ENCODE assay signal across 9 mouse cellular contexts in genomic region chr10:20073236-20073893, GRCm38 (mm10).
A peak's percentile ranks its signal among the peaks of the same experiment; 100 is the strongest.
DNase-seq lines count a peak whose midpoint lies in the region; ATAC-seq and TF ChIP-seq lines count a peak whose summit lies in the region.
"Had no signal": no experiment of that assay in that cellular context is flagged by ENCODE, and none has a peak within 500 bp of the region (broad histone marks: within the 10 kb centered on the region; RNA-seq: fewer than 3 reads in every experiment).

No protein-coding gene starts in this region.

- no peaks in the 10 kb centered on the region for H3K27me3 ChIP-seq in Patski
- H3K27me3 ChIP-seq: megakaryocyte, embryonic 14.5 days had no signal

- no peak for DNase-seq in Patski (ENCODE audit: low read depth, low spot score)
- peak; percentile 88 to 89 for DNase-seq in cerebellum, postnatal 10 days
- peak; percentile 68 to 79 for DNase-seq in frontal cortex, postnatal 36 days (ENCODE audit: low spot score in 2 of 2)
- DNase-seq in left cerebral cortex, adult 2 months (ENCODE audit: extremely low spot score in 1 of 2, low spot score in 2 of 2): peak; percentile 68 to 71
- peak; percentile 75 to 82 for DNase-seq in right cerebral cortex, postnatal 10 days (ENCODE audit: low spot score in 2 of 2)
- DNase-seq in urinary bladder, postnatal 36 days (ENCODE audit: low spot score in 2 of 2): peak; percentile 67 to 74

- POLR2A ChIA-PET in Patski (lab: Charles Lee): interaction anchor here (1.7 kb wide), 1 partner anchor 139 kb away, joined by 10 read pairs; the partner anchor contains the start of gene Map3k5

- intact Hi-C loops in left cerebral cortex, adult 2 months (cut with DNase I): loop anchor here (1.0 to 10.0 kb wide), 2 partner anchors 139 to 369 kb away; partner anchors contain the start of gene Map3k5

- in situ Hi-C loops in Patski (cut with MboI; ENCODE audit: low pct_unique_long_range_greater_than_20kb): loop anchor here (5.0 kb wide), 2 partner anchors 54 to 136 kb away; no protein-coding TSS in a partner anchor

- peak; percentile 54 for ATAC-seq in Patski
- peak; percentile 75 for ATAC-seq in inflammation-experienced regulatory T-cells, adult 6 months
- ATAC-seq in megakaryocyte progenitor cell, adult 5-6 weeks (replicated peaks; ENCODE audit: poor library complexity): peak; percentile 90

- CTCF ChIA-PET in Patski (lab: Charles Lee): interaction anchor here (0.8 to 2.1 kb wide), 22 partner anchors 9 to 360 kb away, joined by 3 to 31 read pairs (median 4); partner anchors contain the start of gene Map3k5

- no peak overlapping the region for H3K4me3 ChIP-seq in left cerebral cortex, adult 2 months
- H3K4me3 ChIP-seq: megakaryocyte, embryonic 14.5 days had no signal

- H3K27ac ChIP-seq in left cerebral cortex, adult 2 months: no peak overlapping the region

- peak; percentile 96 for TF ChIP-seq CTCF in Patski (IDR thresholded peaks at IDR 0.05)
- TF ChIP-seq CTCF in left cerebral cortex, adult 2 months (IDR thresholded peaks at IDR 0.05): peak; percentile 87
